Mouse (Mus musculus): ENCODE data around the gene Errfi1.
"Not testable (repeated sequence)": the region's sequence is repeated elsewhere in the genome, so short reads cannot be mapped to it uniquely, and the experiment has no call there.

Gene Errfi1

DNA sequence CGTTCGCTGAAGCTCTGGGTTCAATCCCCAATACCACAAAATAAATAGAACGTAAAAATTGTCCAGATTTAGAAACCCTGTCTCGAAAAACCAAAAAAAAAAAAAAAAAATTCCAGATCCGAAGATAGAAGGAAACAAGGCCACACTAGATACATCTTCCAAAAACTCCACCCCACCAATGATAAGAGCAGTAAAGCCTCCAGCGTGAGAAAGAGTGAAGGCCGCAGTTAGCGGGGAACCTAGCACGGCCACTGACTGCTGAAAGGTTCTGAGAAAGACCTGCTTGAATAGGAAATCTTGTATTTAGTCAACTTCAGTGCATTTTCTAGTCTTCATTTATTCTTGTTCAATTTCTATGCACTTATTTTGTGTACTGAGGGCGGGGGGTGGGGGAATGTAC, 21.7 kb downstream of the Errfi1 start:
- no peak for DNase-seq (ENCODE audit: low read depth, low spot score)

DNA sequence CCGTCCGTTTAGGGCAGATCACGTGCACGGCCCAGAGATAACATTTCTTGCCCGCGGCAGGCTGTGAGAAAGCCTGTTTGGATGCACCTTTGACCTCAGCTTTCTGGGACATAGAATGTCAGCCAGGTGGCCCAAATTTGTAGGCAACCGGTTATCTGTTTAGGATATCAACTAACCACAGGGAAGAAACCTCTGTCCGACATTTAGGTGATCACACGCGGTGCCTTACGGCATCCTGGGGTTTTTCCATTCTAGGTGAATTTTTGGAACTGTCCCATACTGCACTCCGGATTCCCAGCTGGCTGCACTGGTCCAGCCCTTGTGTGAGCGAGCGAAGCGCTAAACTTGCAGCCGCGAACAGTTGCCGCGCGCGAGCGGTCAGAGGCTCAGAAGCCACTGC, 25.9 kb downstream of the Errfi1 start:
- peak; percentile 74 for DNase-seq (ENCODE audit: low read depth, low spot score)

DNA sequence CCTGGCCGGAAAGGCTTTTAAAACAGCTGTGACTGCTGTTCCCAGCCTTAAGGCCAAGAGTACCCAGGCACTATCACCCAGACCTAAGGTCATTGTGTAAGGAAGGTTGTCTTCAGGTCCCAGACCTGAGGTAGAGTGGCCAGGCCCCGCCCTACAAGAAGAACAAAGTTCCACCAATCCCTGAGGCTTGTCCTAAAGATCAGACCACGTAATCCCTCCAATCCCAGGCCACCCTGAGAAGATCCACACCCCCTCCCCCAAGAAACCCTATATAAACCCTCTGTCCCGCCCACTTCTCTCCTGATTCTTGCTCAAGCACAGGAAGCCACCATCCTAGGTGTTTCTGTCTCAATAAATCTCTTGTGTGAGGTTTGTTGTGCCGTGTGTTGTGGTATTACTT, 26.6 kb downstream of the Errfi1 start:
- DNase-seq (ENCODE audit: low read depth, low spot score) = peak; percentile 95

DNA sequence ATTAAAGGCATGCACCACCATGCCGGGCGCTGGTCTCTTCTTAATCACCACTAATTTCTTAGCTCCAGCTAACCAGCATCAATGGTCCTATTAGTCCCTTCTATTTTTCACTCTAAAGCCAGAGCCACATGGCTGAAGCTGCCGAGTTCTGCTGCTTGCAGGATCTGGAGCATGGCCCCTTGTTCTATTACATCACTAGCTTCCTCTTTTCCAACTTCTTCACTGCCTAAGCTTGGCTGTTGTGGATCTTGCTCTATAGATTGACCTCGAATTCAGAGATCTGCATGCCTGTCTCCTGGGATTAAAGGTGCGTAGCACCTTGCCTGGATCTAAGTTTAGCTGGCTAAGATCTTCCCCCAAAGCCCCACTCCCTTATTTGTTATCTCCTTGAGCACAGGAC, 28.9 kb downstream of the Errfi1 start:
- no peak for DNase-seq (ENCODE audit: low read depth, low spot score)

DNA sequence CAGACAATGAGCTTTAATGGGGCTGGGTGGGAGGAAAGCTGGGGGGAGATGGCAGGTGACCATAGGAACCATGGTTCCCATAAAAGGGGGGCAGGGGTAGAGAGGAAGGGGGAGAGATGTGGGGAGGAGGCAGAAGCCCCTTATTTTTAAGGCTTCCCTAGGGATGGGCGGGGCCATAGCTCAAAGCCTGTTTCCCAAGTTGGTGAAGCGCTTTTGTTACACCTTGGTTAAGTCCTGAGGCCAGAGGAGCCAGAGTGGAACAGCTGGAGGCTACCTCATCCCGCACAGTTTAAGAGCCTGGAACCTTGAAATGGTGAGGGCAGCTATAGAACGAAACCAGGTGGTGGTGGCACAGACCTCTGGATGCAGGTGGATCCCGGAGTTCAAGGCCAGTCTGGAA, 34.2 kb downstream of the Errfi1 start:
- peak; percentile 62 for DNase-seq (ENCODE audit: low read depth, low spot score)

DNA sequence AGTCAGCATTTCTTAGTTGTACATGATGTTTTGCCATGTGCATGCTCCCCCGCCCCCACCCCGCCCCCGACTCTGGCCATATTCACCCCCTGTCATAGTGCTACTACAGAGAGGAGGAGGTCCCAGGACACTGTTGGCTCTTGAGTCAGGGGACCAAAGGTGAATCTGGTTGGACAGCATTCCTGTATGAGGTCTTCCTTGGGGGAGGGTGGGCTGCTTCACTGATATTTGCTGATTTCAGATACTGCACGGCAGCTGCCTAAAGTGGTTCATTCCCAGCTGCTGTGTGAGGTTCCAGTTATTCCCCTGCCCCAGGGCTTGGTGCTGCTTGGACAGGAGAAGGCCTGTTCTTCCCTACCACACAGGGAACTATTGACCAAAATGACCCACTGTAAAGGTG, 34.8 kb downstream of the Errfi1 start:
- peak; percentile 62 for DNase-seq (ENCODE audit: low read depth, low spot score)

DNA sequence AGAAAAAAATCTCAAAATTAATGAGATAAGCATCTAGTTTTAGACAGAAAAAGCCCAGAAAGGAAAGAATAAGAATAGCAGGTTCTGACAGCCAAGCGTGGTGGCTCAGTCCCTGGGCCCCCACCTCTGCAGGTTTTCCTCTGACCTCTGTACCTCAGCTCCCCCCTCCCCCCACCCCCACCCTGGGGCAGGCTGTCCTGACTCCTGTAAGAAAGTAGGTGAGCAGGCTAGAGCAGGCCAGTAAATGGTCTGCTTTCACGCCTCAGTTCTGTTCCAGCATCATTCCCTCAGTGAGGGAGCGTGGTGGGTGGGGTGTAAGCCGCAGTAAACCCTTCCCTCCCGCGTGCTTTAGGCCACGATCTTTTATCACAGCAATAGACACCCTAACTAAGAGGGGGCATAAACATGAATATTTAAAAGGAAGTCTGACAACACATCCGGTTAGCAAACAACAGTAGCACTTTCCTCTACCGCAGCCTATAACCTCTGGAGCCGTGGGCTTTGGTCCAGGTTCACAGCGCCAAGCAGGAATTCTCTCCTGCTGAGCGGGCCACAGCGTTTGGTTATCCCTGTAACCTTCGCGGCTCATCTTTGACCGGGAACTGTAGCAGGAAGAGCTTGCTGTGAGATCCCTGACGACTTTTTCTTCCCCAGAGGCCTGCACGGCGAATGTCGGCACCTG, 35.7 kb downstream of the Errfi1 start:
- DNase-seq (ENCODE audit: low read depth, low spot score) = peak; percentile 95

DNA sequence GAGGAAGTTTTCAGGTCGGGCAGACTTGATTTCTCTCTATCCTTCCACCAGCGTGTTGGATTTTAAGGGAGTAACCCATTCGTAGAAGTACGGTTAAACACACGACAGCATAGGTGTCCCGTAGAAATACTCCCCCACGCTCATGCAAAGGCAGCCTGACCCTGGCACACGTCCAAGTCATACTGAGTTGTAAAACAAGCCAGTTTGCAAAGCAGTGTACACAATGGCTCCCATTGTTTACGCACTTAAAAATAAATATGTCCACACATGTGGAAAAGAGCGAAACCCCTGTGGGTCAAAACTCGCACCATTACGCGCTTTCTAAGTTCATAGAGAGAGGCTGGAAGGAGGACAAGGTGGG, 36.2 kb downstream of the Errfi1 start:
- DNase-seq (ENCODE audit: low read depth, low spot score) = no peak

DNA sequence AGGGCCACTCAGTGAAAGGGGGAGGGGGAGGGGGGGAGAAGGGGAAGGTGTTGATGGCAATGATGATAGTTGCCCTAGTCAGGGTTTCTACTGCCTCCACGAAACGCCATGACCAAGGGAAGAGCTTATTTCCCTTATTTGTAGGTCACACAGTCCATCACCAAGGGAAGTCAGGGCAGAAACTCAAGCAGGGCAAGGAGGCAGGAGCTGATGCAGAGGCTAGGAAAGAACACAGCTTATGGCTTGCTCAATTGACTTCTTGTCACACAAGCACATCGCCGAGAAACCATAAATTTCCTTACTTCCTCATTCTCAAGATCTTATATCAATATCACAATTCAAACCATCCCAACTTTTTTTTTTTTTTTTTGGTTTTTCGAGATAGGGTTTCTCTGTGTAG, 37.6 kb downstream of the Errfi1 start:
- no peak for DNase-seq (ENCODE audit: low read depth, low spot score)

DNA sequence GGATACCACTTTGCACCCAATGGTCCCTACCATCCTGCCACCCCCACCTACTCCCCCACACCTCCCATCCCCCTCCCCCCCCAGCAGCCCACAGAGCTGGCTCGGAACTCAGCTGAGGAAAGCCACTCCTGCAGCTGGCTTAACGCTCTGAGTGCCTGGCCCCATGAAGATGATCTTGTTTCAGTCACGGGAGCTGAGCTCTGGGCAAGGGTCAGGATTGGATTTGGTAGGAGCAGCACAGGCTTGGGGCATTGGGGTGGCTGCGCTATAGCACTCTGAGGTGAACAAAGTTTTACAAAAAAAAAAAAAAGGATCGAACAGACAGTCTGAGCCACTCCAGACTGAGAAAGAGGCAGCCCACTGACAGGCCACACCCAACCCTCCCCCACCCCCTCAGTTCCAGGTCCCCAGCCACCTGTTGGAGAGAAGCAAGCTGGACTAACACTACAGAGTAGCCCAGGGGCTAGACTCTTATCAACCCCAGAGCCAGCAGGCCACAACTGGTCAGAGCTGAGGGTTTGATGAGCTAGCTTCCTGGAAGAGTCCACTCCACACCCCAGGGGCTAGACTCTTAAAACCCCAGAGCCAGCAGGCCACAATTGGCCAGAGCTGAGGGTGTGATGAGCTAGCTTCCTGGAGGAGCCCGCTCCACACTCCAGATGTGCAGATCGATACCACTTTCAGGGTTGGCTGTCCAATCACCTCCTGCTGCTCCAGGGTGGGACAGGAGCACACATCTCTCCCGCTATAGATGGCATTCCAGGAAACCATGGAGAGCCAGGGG, 41.2 kb downstream of the Errfi1 start:
- DNase-seq (ENCODE audit: low read depth, low spot score) = no peak

DNA sequence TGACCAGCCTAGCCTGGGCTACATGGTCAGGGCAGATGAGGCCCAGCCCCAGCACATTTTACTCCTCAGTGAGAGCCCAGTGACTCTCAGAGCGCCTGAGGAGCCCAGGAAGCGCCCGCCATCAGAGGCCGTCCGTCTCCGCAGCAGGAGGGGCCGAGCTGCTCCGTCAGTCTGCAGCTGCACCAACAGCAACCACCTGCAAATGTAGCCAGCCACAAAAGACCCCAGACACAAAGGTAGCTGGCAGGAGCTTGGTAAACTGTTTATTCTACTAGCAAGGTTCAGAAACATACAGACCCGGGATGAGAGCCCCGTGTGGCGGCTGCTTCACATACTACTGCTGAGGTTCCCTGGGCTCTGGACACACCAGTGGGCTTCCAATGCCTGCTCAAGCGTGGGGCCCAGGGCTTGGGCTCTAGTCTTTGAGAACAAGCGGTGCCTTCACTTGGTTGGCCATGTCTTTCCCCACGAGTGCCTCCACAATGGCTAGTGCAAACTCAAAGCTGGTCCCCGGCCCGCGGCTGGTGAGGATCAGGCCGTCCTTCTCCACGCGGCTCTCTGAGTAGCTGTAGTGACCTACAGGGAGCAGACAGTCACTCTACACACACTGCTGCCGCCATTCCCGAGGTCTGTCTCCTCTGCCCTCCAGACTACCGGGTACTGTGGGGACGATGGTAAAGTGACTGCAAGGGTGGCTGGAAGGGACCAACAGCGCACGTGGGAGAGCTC, 43.3 kb downstream of the Errfi1 start:
- DNase-seq (ENCODE audit: low read depth, low spot score) = no peak

DNA sequence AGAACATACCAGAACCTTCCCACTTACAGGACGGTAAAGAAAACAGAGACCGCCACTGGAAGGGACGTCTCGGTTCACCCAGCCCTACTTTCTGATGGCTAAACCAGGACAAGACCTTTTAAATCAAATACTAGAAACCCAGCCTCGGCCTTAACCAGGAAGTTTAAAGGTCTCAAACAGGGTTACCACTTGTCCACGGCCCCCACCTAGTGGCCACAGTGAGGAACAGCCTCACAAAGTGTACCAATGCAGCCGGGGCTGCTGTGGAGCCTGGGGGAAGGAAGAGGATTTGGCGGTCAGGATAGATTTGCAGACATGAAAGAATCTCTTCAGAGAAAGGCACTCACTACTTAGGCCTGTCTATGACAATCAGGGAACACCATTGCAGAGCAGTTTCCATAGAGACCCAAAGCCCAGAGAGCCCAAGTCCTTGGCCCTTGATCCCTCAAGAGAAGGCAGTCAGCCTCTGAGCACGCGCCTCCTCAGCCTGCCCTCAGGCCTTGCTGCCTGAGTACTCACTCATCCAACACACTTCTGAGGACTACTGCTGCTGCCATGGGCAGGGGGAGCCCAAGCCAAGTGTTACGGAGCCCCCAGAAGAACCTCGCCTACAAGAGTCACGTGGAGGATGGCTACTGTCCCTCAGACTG, 45.1 kb downstream of the Errfi1 start:
- DNase-seq (ENCODE audit: low read depth, low spot score) = peak; percentile 84

DNA sequence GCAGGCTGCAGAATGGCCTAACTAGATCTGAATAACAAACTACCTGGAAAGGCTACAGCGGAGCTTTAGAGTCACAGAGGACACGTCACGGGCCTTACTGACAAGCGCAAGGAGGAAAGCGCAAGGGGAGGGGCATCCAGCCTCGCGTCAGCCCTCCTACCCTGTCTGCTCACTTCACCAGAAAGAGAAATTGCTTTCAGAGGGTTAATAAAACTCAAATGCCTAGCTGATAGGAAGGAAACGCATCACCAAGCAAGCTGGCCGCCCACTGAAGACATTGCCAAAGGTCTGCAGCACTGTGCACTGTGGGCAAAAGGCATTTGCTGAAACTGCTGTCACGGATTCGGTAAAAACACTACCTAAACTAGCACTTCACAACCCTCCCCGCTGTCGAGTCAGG, 46.8 kb downstream of the Errfi1 start:
- DNase-seq (ENCODE audit: low read depth, low spot score) = peak; percentile 60

DNA sequence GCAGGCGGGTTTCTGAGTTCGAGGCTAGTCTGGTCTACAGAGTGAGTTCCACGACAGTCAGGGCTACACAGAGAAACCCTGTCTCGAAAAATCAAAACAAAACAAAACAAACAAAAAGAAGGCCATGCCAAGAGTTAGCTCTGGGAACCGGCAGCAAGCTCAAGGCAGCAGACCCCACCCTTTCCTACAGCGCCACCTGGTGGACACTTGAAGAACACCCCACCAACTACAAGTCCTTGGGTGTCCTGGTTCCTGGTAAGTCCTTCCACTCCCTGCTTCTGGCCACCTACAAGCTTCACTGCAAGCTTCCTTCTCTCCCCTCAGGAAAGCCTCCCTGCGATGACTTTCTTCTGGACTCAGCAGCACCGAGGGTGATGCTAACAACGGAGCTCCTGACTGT, 47.9 kb downstream of the Errfi1 start:
- DNase-seq (ENCODE audit: low read depth, low spot score) = peak; percentile 87

DNA sequence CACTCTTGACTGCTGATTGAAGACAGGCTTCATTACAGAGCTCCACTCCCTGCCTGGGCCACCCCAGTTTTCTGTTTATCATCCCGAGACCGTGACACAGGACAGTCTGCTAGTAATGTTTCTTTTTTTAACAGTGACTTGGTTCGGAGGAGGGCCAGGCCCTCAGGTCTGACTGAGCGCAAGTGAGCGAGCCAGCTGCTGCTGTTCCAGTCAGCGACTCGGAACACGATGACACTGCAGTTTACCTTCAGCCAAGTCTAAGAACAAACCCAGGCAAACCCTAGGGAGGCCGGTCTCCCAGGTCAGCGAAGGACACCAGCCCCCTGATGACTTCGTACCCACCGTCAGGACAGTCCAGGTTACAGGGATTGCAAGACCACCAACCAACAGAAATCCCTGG, 48.3 kb downstream of the Errfi1 start:
- no peak for DNase-seq (ENCODE audit: low read depth, low spot score)

DNA sequence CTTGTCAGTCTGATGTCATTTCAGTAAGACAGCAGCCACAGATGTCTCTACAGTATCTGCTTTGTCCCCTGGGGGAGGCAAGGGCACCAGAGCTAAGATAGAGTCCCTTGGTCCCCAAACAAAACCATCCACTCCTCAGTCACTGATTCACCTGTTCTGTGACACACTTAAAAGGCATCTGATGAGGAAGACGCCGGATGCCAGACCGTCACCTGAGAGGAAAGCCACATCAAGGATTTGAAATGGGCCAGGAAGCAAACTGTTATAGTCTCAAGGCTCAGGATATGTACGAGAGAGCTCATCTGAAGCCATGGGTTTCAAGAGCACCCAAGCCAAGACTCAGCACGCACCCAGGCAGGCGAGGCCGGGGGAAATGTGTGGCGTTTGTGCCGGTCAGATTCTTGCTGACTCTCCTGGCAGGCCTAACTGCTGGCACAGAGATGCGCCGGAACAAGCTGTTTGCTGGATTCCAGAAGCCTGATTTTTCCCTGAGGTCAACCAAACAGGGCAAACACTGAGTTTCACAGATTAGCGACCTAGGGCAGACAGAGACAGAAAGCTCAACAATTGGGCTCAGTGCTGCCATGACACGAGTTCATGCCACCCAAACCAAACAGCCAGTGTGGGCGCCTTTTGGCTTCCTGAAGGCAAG, 49.5 kb downstream of the Errfi1 start:
- no peak for DNase-seq (ENCODE audit: low read depth, low spot score)

DNA sequence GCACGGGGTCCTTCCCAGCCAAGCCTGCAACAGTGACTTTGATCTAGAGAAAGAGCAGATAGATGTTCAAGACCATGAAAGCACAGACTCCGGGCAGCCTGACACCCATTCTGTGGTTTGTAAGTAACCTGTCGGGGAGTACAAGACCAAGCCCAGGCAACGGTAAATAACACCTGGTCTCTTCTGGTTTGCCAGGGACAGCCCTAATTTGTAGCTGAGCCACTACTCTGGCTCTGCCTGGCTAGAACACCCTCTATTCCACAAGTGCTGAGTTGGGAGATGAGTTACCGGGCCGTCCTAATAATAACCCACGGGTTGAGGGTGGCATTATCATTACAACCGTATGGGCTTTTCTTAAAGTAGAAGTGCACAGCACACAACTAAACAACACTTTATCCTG, 53.4 kb downstream of the Errfi1 start:
- DNase-seq (ENCODE audit: low read depth, low spot score) = no peak

DNA sequence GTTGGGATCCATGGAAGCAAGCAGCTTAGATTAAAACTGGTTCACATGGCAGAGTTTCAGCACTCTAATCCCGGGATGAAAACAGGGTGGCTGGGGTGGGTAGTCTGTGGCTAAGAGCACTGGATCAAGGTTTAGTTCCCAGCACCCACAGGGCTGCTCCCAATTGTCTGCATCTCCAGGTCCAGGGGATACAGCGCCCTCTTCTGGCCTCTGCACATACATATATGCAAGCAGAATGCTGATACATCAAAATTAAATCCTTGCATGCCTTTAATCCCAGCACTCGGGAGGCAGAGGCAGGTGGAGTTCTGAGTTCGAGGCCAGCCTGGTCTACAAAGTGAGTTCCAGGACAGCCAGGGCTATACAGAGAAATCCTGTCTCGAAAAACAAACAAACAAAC, 54.8 kb downstream of the Errfi1 start:
- DNase-seq (ENCODE audit: low read depth, low spot score) = not testable (repeated sequence)

DNA sequence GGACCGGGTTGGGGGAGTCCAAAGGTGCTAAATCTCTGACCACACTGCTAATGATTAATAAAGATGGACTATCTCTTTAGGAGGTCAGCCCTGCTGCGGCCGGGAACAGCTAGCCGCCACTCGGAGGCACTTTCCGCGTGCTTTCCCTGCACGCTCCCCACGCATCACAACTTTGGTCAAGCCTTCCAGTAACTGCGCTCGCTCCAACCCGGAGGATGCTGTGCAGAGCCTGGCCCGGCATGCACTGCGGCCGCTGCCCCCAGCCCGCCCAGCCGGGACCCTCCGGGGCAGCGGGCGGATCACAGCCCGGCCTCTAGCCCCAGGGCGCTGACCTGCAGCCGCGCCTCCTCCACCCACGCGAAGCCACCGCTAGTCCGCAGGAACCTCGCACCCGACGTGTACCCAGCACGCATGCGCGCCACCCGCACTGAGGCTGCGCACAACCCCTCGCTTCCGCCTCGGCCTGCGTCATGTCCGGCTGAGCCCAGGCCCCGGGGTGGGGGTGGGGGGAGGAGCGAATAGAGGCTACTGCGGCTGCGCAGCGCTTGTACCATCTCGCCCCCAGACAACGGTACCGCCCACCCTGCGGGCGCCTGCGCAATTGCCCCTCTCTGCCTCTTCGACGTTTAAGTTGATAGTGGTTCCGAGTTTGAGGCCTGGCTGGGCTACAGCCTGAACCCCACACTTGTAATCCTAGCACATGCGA, 55.9 kb downstream of the Errfi1 start:
- peak; percentile 98 for DNase-seq (ENCODE audit: low read depth, low spot score)

DNA sequence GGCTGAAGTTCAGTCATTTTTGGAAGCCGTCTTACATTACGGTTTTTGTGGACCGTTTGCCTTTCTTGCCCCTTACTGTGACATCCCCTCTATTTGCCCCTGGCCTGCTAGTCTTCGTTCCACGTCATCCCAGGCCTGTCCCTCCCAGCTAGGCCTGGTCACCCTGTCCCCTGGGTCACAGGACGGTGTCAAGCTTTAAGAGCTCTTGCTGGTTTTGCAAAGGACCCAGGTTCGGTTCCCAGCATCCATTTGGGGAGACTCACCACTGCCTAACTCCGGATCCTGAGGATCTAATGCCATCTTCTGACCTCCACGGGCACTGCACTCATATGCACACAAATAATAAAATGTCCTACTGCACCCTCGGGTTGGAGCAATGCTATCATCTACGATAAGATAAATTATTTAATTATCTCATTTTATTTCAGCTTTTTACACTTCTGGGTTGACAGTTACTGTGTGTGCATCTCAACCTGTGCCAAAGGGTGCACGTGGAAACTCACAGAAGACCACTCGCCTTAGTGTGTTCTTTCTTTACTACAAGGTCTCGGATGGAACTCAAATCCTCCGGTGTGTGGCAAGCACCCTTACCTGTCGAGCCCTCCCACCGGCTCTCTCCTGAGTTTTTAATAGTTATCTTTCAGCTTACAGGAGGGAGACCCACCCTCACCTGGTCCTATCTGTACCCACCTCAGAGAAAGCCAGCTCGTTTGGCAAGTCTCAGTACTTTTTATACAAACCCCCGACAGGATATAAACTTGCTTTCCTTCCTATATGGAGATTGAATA, 56.6 kb downstream of the Errfi1 start:
- peak; percentile 75 for DNase-seq (ENCODE audit: low read depth, low spot score)
